Mouse (Mus musculus) frontal cortex, adult (tissue): ENCODE measurements around the gene B3gnt7.
"Not testable (repeated sequence)": the region's sequence is repeated elsewhere in the genome, so short reads cannot be mapped to it uniquely, and the experiment has no call there.

Source experiments
- ATAC-seq: cut with Nextera tagmentation; 2 replicates; pipeline ENCODE4 v1.9.2; 2017; ENCODE audit warnings: mild to moderate bottlenecking, moderate library complexity, mixed read lengths; ENCODE audit not compliant: low TSS enrichment

Gene B3gnt7

DNA sequence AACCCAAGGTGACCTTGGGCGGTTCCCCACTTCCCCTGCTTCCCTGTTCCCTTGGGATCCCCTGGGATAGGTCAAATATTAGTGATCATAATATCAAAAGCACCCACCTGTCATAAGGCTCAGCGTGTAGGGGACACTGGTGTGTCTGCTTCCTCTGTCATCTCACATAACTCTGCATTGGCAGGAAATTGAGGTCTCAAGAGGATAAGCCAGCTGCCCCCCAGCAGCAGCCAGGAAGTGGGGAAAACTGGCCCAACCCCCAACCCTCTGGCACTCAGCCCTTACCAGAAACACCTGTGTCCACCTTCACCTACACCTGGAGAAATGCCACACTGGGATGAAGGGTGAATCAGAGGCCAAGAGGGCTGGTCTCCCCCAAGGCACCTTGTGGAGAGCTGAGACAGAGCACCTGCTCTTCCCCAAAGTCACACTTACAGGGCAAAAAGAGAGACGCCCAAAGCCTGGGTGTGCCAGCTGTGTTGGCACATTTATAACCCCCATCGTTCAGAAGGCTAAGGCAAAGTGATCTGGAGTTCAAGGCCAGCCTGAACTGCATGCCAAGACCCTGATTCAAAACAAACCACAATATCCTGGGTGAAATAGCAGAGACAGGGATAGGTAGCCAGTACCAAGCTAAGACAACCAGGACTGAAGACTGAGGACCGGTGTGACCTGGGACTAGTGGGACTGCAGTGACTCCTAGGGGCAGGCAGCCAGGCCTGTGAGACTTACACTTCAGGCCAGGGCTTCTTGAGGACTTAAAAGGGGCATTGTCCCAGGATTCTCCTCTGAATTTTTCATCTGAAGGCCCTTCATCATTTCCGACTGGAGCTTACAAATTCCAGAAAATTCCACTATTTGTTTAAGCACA lies 1.2 kb upstream of the B3gnt7 start:
- ATAC-seq = no peak

DNA sequence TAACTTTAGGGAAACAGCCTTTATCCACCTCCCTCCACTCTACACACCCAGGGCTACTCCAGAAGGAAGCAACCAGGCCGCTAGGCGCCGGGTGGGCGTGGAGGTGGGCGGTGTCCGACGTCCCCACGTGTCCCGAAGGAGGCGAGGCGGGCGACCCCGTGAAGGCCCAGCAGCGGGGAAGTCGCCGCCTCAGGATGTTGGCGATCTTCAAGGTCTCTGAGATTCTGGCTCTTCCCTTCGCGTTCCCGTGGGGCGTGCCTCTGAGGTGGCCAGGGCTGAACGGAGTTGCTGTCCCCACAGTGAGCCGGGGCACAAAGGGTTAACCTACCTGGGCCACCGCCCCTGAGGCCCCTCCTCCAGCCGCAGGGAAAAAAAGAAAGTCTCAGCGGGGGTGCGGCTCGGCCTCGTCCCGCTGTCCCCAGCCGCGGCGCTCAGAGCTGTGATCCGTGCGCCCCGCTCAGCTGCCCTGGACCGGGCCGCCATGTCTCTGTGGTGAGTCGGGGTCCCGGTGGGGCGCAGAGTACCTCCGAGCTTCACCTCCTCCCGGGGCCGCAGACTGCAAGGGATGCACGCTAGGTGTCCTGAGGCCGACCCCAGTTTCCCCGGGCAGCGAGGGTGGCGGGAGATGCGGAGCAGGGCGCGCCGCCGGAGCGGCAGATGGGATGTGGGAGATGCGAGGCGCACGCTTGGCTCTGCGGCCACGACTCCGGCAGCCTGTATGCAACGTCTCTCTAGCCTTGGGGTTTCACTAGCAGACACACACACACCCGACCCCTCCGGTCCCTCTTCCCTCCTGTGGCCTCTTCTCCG lies 636 bp downstream of the B3gnt7 start:
- peak; percentile 76 for ATAC-seq

DNA sequence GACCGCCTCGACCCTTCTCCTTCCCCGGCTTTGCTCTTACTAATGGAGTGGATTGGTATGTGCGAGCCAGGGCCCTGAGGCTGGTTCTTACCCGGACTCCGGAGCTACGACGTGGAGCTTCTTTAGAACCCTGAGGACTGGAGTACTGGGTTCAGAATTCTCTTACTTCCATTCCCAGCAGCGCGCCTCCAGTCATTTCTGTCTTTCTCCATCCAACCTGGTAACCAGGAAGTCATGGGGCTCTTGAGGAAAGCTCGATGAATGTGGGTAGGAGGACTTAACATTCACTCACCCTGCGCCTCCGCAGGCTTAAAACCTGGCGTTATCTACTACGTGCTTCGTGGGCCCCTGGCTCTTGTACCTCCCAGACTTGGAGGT lies 1.2 kb downstream of the B3gnt7 start:
- ATAC-seq = peak; percentile 53; the same call in 1 of the 2 replicates

GRCm38 (mm10) chr1:86306686-86307085 lies 4.1 kb downstream of the B3gnt7 start:
- no peak for ATAC-seq

DNA sequence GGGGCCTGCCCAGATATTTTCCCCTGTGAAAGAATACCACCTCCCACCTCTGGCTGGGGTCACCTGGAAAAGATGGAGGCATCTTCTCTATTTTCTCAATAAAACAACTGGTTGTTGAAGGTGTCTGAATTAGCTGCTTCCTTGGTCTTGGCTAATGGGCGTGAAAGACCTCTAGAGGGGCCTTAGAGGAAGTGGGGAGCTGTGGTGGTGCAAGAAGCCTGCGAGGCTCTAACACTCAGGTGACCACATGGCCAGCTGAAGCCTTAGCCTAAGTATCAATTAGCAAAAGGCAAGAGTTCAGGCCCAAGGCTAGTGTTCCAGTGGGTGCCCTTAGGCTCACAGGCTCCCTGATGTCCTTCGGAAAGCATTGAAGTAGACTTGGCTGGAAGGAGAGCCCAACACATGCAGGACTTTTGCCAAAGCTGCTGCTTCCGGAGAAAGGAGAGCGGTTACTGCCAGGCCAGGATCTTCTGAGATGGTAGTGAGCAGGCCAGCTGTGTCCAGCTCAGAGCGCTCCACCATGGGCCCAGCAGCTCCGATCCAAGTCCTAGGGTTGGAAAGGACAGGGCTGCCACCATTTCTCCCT lies 4.6 kb downstream of the B3gnt7 start:
- no peak for ATAC-seq

GRCm38 (mm10) chr1:86307871-86308641 lies 5.4 kb downstream of the B3gnt7 start:
- ATAC-seq = no peak

GRCm38 (mm10) chr1:86309270-86309833 lies 6.7 kb downstream of the B3gnt7 start:
- no peak for ATAC-seq

DNA sequence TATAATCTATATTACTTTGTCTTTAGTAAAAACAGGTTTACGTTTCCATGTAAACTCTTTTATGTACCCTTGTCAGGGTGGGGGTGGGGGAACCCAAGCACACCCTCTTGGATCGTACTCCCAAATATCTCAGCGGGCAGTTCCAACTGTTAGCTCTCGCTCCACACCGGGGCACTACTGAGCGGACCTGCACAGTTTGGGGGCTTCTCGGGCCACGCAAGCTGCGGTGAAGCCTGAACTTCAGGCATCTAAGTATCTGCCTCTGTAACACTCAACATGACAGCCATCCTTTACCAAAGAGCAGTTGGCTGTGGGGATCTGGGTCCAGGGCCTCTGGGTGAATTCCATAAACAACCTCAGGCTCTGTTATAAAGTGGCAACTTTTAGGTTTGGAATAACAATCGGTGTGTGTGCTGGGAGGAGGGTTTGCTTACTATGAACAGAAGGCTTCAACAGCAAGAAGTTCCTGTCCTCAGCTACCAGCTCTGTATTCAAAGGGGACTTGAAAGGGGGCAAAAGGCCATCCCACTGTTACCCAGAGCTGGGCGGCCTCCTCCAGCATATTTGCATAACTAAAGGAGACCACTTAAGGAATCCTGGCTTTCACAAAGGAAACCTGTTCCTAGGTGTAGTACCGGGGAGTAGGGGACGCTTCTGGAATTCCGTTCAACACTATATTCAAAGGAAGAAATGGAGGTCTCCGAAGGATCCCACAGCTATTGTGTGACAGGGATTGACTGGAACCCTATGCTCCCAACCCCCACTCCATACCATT lies 8.1 kb downstream of the B3gnt7 start:
- no peak for ATAC-seq

DNA sequence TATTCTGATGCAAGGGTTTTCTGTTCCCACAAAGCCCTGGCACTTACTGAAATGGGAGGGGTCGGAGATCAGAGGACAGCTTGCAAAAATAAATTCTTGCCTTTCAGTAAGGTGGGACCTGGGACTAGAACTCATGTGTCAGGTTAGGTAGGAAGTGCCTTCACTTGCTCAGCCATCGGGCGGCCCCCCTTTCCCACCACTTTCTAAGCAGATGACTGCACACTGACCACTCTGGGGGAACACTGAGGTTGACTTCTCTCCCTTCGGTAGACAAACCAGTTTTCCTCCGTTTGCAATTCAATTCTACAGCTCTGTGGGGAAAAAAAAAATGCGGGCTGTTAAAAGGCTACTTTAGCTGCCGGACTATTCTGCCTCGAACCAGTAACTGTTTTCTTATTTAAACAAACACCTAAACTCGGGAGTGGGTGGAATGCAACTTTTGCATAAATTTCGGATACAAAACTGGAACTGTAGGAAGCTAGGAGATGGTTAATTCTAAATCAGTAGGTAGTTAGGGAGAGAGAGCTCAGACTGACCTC lies 8.9 kb downstream of the B3gnt7 start:
- ATAC-seq = no peak

- no peak for ATAC-seq
Observed at GRCm38 (mm10) chr1:86312269-86312668, 9.6 kb downstream of the B3gnt7 start.

DNA sequence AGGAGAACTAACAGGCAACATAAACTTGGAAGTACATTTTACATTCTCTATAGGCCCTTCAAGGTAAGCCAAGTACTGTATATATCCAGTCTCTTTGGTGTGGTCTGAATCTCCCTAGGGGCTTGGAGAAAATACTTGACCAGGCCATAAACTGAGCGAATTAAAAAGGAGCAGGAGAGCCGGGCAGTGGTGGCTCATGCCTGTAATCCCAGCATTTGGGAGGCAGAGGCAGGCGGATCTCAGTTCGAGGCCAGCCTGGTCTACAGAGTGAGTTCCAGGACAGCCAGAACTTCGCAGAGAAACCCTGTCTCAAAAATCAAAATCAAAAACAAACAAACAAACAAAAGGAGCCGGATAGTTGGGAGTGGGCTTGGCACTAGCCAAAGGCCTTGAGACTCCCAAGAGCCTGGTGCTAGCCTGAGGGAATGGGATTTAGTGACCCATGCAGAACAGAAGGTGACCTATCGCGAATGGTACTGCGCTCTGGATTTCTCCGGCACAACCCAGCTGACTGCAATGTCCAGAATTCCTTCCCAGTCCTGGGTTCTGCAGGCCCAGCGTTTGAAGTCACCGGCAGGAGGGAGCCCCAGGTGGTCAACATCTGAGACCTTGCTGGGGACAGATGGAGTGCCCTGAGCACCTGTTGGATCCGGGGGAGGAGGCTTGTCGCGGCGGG lies 10.6 kb downstream of the B3gnt7 start:
- ATAC-seq = no peak

GRCm38 (mm10) chr1:86313772-86314125 lies 11.1 kb downstream of the B3gnt7 start:
- no peak for ATAC-seq

DNA sequence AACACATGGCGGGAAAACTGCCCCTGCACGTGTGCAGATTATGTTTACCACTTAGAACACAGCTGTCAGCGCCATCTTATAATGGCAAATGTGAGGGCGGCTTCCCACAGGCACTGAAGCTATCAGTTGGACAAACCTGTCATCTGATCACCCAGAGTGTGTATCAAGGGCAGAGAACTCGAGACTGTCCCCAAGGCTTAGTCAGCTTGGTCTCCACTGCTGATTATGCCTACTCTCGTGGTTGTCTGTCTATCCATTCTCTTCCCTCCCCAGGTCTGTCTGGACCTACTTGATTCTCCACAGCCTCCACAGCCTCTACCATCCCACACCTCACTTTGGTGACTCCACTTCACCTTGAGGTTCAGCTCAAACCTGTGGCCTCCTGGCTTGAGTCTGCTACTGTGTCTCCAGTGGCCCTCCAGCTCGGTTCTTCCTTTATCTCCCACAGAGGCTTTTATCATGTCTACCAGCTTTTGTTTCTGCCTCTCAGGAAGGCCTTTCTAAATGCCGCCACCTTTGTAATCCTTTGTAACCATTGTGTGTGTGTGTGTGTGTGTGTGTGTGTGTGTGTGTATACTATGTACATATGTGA lies 18.3 kb downstream of the B3gnt7 start:
- ATAC-seq = no peak

GRCm38 (mm10) chr1:86336330-86336729 lies 33.7 kb downstream of the B3gnt7 start:
- ATAC-seq = no peak

GRCm38 (mm10) chr1:86339156-86339812 lies 36.7 kb downstream of the B3gnt7 start:
- peak; percentile 97 for ATAC-seq

- ATAC-seq = not testable (repeated sequence)
Observed at GRCm38 (mm10) chr1:86341096-86341495, 38.5 kb downstream of the B3gnt7 start.

GRCm38 (mm10) chr1:86342371-86342770 lies 39.7 kb downstream of the B3gnt7 start:
- no peak for ATAC-seq

DNA sequence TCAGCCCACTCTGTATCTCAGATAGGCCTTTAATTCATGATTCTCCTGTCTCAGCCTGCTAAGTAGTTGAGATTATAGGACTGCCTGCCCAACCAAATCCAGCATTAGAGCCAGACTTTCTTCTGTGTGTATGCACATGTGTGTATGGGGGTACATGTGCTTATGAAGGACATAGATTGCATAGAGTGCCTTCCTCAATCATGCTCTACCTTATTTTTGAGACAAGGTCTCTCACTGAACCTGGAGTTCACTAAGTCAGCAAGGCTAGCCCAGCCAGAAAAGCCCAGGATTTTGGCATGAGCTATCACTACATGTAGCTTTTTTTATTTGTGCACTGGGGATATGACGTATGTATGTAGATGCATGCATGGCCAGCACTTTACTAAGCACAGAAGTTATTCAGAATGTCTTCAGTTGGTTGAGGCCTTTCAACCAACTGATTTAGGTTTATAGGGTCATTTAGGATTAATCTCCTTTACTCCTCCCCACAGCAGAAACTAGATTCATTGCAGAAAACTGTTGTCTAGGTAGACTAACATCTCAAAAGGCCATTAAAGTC lies 40.5 kb downstream of the B3gnt7 start:
- no peak for ATAC-seq
